9 mouse cellular contexts compared by ENCODE assay signal in genomic region chr12:12840661-12841384, GRCm38 (mm10).
DNase-seq lines count a peak whose midpoint lies in the region; ATAC-seq and TF ChIP-seq lines count a peak whose summit lies in the region.
"Had no signal": no experiment of that assay in that cellular context is flagged by ENCODE, and none has a peak within 500 bp of the region (broad histone marks: within the 10 kb centered on the region; RNA-seq: fewer than 3 reads in every experiment).

No protein-coding gene starts in this region.

- intact Hi-C loops in heart, postnatal 14 days (cut with DNase I): no loop called here

- no peaks in the 10 kb centered on the region; the same call in 1 of the 2 replicates for H3K27me3 ChIP-seq in forebrain, embryonic 12.5 days
- no peaks in the 10 kb centered on the region for H3K27me3 ChIP-seq in forebrain, embryonic 13.5 days
- H3K27me3 ChIP-seq in liver, embryonic 14.5 days (ENCODE audit: control insufficient read depth, insufficient read depth, low read length): no peaks in the 10 kb centered on the region

- TF ChIP-seq CTCF in liver, embryonic 14.5 days (IDR thresholded peaks at IDR 0.05; ENCODE audit: low read depth): no peak

- H3K4me3 ChIP-seq in forebrain, embryonic 12.5 days (replicated peaks): no peak overlapping the region
- H3K4me3 ChIP-seq in forebrain, embryonic 13.5 days: no peak overlapping the region
- no peak overlapping the region for H3K4me3 ChIP-seq in liver, embryonic 14.5 days (ENCODE audit: insufficient read depth in 1 of 2, low read depth in 2 of 2, low read length in 2 of 2)

- H3K4me2 ChIP-seq in forebrain, embryonic 12.5 days: peak overlapping the region; percentile 32
- no peak overlapping the region for H3K4me2 ChIP-seq in forebrain, embryonic 13.5 days
- 0 out of 2 replicates have a peak overlapping the region, but pooled peaks have one; percentile 6 for H3K4me2 ChIP-seq in liver, embryonic 14.5 days (ENCODE audit: low read depth)

- no peak for TF ChIP-seq EP300 in liver, embryonic 14.5 days (IDR thresholded peaks at IDR 0.05; ENCODE audit: low read depth)

- H3K4me1 ChIP-seq in forebrain, embryonic 12.5 days: peaks cover 22% of the 10 kb centered on the region
- H3K4me1 ChIP-seq in forebrain, embryonic 13.5 days: peaks cover 9% of the 10 kb centered on the region
- no peaks in the 10 kb centered on the region for H3K4me1 ChIP-seq in liver, embryonic 14.5 days (replicated peaks; ENCODE audit: control insufficient read depth in 2 of 2, insufficient read depth in 2 of 2, low read length in 1 of 2)

- 33% methylated on average over 17 of the region's 17 CpGs for WGBS in forebrain, embryonic 12.5 days
- 41% methylated on average over 17 of the region's 17 CpGs for WGBS in forebrain, embryonic 13.5 days
- 37% methylated on average over 17 of the region's 17 CpGs for WGBS in liver, embryonic 14.5 days (ENCODE audit: insufficient replicate concordance)

- ATAC-seq in forebrain, embryonic 12.5 days (ENCODE audit: low FRiP score): peak; percentile 41; the same call in 1 of the 2 replicates
- ATAC-seq in forebrain, embryonic 13.5 days: no peak
- ATAC-seq in liver, embryonic 14.5 days (ENCODE audit: insufficient read depth): no peak

- no peaks in the 10 kb centered on the region for H3K9me3 ChIP-seq in forebrain, embryonic 12.5 days
- no peaks in the 10 kb centered on the region for H3K9me3 ChIP-seq in forebrain, embryonic 13.5 days (replicated peaks)
- H3K9me3 ChIP-seq in liver, embryonic 14.5 days (ENCODE audit: control insufficient read depth, low read length): no peaks in the 10 kb centered on the region

- no peak overlapping the region; the same call in 1 of the 2 replicates for H3K27ac ChIP-seq in forebrain, embryonic 12.5 days
- no peak overlapping the region for H3K27ac ChIP-seq in forebrain, embryonic 13.5 days
- no peak overlapping the region for H3K27ac ChIP-seq in liver, embryonic 14.5 days

- H3K36me3 ChIP-seq in forebrain, embryonic 12.5 days (replicated peaks): no peaks in the 10 kb centered on the region
- no peaks in the 10 kb centered on the region for H3K36me3 ChIP-seq in forebrain, embryonic 13.5 days (ENCODE audit: poor library complexity, severe bottlenecking)
- H3K36me3 ChIP-seq in liver, embryonic 14.5 days (replicated peaks; ENCODE audit: control insufficient read depth, insufficient read depth, low read depth): no peaks in the 10 kb centered on the region

- peak; percentile 62 for DNase-seq in ES-CJ7 (ENCODE audit: low read depth, low spot score)
- peak; percentile 8 to 12 for DNase-seq in heart, postnatal 14 days
- no peak for DNase-seq in liver, embryonic 14.5 days (ENCODE audit: low read depth in 3 of 3, low spot score in 3 of 3)
- DNase-seq in adrenal gland, postnatal 10 days: no peak
- DNase-seq in Muller cell, postnatal 12 days (ENCODE audit: inconsistent ontology term): no peak
- DNase-seq in right cerebral cortex, adult 2 months (ENCODE audit: low spot score in 2 of 2): no peak
- DNase-seq: right cerebral cortex, postnatal 25 days had no signal

- H3K9ac ChIP-seq in forebrain, embryonic 12.5 days: no peak overlapping the region
- H3K9ac ChIP-seq in forebrain, embryonic 13.5 days: no peak overlapping the region
- no peak overlapping the region for H3K9ac ChIP-seq in liver, embryonic 14.5 days (replicated peaks)

Comparison
In these comparisons a context has a peak if more than half of its experiments do, and no peak if none do; other contexts are left out.
1. DNase-seq: peak in ES-CJ7 (single experiment) and heart, postnatal 14 days (2 of 2); none in liver, embryonic 14.5 days (0 of 3), adrenal gland, postnatal 10 days (single experiment), Muller cell, postnatal 12 days (single experiment) and right cerebral cortex, adult 2 months (0 of 2).